Mouse (Mus musculus) left cerebral cortex, adult 11 months (tissue): Measurements from ENCODE around the gene Rps12.
A peak's percentile ranks its signal among the peaks of the same experiment; 100 is the strongest.
"Not testable (repeated sequence)": the region's sequence is repeated elsewhere in the genome, so short reads cannot be mapped to it uniquely, and the experiment has no call there.

Experiments used
- DNase-seq: peaks from one replicate; pipeline ENCODE4 v3.0.0; 2022; ENCODE audit warnings: low spot score

The Rps12 gene

DNA sequence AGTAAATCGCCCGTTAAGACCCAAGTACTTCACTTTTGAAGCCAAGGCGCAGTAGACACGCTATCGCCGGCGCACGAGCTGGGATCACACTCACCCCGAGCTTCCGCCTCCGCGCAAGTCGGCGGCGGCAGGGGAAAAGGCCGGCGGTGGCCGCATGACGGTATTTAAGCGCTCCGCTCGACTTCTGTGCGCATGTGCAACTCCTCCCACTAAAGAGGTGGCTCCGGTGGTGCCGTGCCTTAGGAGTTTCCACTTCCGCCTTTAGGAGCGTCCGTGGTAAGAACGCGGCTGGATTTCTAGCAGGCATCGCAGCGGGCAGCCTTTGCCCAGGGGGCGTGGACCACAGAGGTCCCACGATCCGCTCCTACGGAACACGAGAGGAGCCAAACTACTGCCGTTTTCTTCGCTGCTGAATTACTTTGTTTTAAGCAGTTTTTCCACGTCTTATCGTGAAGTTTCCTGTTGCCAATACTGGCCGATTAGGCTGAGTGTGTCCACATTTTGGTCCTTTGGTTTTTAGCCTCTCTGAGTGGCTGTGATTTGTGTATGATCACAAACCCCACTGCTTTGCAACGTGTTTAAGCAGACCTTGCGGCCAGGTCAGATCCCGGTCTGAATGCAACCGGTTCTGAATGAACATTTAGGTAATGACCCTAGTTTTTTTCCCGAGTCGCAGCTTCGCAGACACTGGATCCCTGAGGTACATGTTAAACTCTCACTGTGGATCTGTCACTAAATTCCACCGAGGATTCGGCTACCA is at the start of gene Rps12:
Gene Rps12, minus strand, starts transcription at position 214 of the 760 bp plus-strand sequence.
- DNase-seq: peak; percentile 99

GRCm38 (mm10) chr10:23836003-23836964 is 49.2 kb upstream of the Rps12 start:
- DNase-seq: no peak

DNA sequence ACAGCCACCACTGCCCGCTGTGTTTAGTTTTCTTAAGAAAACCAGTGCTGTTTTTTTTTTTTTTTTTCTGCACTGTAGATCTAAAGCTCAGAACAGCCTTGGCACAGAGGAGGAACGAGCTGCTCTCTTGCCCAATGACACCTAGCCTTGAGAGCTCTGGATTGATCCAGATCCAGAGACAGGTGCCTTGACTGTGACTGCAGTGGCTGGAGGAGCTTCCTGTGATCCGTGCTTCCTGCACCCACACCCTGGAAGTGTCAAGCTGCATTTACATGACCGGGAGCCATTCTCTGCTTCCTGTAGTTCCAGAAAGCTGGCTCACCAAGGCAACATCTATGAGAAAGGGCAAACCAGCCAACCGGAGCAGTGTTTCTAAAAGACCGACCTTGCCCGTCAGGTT is 39.4 kb upstream of the Rps12 start:
- DNase-seq: no peak

DNA sequence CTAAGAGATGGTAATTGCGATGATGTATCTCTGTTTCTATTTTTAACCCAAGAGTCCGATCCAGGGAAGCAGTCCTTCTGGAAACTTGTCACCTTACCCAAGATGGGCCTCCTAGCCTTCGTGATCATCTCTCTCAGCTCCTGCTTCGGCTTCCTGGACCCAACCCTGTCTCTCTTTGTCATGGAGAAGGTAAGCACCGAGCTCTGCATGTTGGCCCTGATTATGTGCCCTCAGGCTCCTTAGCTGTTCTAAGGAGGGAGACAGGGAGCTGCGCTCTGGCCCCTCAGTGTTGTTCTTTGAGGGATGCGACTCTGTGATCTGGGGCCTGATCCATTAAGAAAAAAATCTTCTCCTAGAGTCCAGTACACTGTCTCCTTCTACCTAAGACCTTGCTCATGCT is 29.2 kb upstream of the Rps12 start:
- no peak for DNase-seq

- peak; percentile 63 for DNase-seq
These were observed 28.1 kb upstream of the Rps12 start for GRCm38 (mm10) chr10:23815168-23815567.

DNA sequence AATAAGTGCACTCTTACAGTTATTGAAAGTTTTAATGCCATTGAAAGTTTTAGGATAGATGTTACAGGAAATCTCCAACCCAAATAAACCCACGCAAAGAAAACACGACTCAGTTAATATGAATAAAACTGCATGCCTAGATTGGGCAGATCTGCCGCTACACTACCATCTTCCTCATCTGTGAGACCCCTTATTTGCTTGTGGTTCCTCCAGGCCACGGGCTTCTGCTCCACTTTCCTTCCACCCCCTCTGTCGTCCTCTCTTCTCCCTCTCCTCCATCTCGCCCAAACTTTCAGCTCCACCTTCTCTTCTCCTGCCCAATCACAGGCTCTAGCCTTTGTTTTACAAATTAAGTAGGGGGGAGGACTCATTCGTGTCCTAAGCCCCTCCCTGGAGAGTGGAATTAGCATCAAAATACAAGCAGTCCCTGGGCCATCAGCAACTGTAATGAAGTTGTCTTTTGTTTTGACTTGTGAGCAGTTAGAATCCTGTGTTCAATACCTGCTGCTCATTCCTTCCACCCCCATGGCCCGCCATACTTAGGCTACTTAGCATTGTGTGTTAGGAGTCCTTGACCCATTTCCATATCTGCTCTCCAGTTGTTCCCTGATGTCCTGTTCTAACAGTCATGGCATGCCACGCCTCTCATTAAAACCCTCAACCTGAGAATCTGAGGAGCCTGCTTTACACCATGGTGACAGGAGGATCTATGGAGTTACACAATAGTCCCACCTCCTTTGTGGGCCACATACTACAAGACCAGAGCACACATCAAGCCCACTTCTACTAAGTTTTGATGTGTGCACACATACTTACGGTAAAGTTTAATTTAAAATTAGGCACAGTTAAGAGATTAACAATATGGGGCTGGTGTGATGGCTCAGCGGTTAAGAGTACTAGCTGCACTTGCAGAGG is 26.0 kb upstream of the Rps12 start:
- DNase-seq: no peak

DNA sequence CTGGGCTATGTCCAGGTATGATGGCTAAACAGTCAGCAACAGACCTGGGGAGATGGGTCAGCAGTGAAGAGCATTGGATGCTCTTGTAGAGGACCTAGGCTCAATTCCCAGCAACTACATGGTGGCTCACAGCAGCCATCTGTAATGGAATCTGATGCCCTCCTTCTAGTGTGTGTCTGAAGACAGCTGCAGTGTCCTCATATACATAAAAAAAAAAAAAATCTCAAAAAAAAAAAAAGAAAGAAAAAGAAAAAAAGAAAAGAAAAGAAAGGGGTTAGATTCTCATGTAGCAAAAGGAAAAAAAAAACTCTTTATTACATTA is 25.3 kb upstream of the Rps12 start:
- no peak for DNase-seq

- DNase-seq: no peak
These were observed 24.8 kb upstream of the Rps12 start for GRCm38 (mm10) chr10:23811635-23812437.

DNA sequence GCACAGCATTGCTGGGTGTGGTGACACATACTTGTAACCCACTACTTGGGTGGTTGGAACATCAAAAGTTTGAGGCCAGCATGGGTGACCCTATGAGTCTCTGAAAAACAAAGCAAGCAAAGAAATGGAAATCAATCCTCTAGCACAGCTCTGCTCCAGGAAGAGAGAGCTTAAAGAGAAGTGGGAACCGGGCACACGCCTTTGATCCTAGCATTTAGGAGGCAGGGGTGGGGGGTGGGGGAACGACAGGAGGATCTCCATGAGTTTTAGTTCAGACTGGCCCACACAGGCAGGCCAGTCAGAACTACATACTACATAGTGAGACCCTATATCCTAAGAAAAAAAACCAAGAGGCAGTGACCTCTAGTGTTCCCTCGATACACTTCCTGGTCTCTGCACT is 19.1 kb upstream of the Rps12 start:
- no peak for DNase-seq

DNA sequence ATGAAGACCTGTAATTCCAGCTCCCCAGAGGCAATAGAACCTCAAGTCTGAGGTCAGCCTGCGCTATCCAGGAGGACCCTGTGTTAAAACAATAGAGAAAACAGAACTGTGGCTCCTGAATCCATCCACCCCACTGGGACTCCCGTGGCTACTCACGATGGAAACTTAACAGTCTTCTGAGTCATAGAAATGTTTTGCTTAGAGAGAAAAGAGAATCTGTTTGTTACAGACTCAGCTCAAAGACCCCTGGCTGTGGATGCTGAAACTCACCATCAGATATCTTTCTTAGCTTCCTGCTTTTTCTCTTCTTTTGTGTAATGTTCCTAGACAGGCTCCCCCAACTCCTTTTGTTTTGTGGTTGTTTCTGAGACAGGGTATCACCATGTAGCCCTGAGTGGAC is 17.6 kb upstream of the Rps12 start:
- DNase-seq: no peak

- DNase-seq: no peak
These were observed 15.8 kb upstream of the Rps12 start for GRCm38 (mm10) chr10:23802911-23803310.

GRCm38 (mm10) chr10:23799933-23800332 is 12.9 kb upstream of the Rps12 start:
- DNase-seq: no peak

DNA sequence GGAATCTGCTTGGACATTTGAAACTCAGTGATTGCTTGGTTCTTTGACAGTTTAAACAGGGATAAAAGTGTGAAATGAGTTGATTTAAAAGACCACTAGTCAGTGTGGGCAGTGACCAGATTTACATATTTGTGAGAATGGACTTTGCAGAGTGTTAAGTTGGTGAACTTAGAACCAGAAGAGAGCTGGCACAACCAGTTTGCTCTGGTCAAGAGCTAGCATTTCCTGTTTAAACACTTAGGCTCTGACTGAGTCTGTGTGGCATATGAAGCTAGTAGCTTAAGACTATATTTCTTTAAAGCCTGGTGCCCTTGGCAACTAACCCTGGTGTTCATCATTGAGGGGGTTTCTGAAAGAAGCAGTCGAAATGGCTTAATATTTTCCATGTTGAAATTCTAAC is 11.1 kb upstream of the Rps12 start:
- no peak for DNase-seq

- no peak for DNase-seq
These were observed 10.5 kb upstream of the Rps12 start for GRCm38 (mm10) chr10:23797606-23798005.

DNA sequence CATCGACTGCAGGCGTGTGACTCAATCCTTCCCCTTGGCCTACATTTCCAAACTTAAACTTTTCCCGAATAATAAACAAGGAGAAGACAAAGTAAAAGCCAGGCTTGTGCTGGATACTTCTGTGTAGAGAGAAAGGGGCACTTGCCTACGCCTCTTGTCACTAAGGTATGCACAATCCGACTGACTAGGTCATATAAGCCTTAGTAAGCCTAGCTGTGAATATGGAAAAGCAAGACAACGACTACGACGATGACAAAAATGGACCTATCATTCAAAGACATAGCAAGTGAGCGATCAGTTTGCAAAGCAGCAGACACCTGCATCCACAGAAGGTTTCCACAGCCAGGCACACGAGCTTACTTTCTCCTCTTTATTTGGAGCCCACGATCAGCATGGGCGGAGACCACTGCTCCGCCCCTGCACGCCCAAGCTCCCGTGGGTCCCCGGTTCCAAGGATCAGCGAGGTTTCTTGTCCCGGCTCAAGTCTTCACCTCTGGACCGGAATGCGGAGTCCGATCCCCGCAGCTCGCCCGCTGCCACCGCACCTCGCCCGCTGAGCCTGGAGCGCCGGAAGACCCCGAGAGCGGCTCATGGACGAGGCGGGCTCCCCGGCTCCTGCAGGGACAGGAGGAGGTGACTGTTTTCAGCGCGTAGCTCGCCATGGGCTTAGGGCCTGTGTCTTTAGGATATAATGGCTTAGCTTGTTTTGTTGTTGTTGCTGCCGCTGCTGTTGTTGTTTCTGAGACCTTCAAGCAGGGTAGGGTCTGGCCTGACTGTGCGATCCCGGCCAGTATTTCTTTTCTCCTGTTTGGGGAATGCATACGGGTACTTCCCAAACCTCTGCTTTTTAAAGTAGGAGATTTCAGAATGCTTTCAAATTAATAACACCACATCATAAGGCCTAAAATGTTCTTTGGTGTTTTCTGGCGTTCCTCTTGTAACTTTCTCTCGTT is 9.8 kb upstream of the Rps12 start, which contains the start of gene Slc18b1:
Gene Slc18b1, plus strand, starts transcription at position 436 of the 953 bp plus-strand sequence.
- no peak for DNase-seq

DNA sequence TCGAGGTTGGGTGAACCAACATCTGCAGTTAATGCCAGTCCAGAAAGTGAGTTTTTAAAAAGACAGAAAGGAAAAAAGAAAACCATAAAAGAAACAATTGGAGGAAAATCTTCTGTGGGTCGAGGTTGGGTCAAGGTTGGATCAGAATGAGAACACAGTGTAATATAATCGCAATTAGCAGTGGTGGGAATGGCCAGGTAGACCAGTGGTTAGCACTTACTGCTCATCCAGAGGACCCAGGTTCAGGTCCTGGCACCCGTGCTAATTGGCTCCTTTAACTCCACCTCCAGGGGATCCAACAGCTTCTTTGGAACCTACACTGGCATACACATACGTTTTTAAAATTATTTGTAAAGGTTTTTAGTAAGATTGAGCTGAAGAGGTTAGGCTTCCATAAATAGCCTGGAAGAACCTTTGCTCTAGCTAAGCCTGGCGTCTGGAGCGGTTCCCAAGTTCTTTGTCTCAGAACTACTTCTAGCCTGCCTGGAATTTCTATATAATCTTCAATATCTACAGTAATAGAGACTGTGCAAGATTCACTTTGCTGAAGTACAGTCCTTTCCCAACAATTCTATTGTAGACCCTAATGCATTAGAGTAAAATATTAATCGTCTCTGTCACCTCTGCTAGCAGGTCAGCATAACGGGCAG is 8.9 kb upstream of the Rps12 start:
- no peak for DNase-seq

- no peak for DNase-seq
These were observed 1.1 kb upstream of the Rps12 start for GRCm38 (mm10) chr10:23788056-23788600.

DNA sequence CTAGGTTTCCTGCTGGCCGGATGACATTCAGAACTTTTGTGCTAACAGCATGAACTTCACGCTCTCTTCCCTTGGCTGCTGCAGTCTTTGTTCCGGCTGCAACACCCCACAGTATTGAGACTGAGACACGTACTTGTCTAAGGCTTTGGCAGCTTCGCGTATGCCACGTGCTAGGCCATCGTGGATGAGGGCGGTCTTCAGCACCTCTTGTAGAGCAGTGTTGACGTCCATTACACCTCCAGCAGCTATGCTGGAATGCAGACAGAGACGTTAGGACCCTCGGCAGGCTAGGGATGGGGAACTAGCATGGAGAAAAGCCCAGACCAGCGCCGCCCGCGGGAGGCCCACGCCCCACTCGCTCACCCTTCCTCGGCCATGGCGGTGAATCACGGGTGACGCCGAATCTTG is 440 bp downstream of the Rps12 start:
- not testable (repeated sequence) for DNase-seq

DNA sequence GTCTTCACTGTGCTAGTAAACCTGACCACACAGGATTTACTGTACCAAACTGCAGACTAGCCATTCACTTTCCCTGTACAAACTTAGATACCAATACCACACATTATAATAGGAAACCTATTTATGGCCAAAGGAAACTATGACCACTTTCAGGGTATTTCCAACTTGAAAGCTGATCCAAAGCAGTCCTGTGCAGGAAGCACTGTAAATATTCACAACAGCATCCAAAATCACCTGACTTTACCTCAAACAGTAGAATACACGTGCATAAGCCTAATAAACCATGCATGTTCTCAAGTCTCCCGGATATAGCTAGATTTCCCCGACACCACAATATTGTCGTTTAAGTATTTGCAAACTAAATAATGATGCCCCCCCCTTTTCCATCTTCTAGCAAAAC is 1.0 kb downstream of the Rps12 start:
- no peak for DNase-seq
